Mouse (Mus musculus): ENCODE results near the gene Acaa1a.
"Not testable (repeated sequence)": the region's sequence is repeated elsewhere in the genome, so short reads cannot be mapped to it uniquely, and the experiment has no call there.

Acaa1a gene

GRCm38 (mm10) chr9:119339106-119339505, 370 bp upstream of the Acaa1a start:
- DNase-seq (ENCODE audit: low spot score): no peak

DNA sequence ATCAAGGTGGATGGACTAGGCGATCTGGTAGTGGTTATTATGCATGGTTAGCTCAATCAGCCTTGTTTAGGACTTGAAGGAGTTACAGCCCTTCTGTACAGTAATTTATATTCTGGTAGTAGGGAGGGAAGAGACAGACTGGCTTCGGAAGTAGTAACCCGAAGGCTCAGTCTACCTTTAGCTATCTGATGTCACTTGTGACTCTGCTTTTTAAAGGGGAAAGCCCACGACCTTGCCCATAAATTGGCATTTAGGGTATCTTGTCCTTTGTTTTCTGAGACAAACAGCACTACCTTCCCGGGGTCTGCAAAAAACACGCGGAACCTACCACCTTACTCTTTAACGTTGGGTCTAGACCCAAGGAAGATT, 720 bp downstream of the Acaa1a start:
- DNase-seq (ENCODE audit: low spot score): no peak

GRCm38 (mm10) chr9:119340909-119341816, 1.7 kb downstream of the Acaa1a start, which contains the start of gene Myd88:
Gene Myd88 (minus strand): TSS chr9:119341411.
- DNase-seq (ENCODE audit: low spot score): peak; percentile 95

DNA sequence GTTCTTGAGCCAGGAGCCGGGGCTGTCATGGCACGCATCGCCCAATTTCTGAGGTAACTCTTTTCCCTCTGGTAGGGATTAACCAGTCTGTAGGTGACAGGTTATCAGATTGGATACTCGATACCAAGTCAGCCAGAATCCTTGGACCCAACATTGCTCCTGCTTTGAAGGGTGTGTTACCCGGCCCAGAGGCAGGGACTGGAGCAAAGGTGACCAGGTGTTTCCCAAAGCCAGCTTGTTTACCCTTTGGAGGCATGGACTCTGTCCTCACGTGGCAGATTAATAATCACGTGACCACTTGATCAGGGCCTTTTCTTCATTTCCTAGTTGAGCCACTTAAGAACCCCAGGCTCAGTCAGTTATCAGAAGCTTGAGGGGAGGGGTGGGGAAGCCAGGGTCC, 3.3 kb downstream of the Acaa1a start:
- no peak for DNase-seq (ENCODE audit: low spot score)

- DNase-seq (ENCODE audit: low spot score): no peak
Measured at GRCm38 (mm10) chr9:119346376-119346775, 6.9 kb downstream of the Acaa1a start.

DNA sequence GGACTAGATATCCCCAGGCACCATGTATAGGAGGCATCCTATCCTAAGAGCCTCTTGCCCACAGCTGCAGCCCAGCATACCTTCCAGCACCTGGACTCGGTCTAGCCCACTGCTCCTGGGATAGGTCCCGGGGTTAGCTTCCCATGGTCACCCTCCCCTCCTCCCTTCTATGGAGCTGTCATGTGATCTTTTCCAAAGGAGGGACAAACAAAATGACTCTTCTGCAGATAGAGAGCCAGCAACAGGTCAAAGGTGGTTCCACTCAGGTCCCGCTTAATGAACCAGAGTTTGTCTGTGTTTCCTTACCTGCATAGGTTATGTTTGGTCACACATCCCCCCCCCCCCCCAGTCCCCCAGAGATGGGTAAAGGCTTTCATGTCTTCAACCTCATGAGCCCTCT, 11.1 kb downstream of the Acaa1a start:
- DNase-seq (ENCODE audit: low spot score): no peak

DNA sequence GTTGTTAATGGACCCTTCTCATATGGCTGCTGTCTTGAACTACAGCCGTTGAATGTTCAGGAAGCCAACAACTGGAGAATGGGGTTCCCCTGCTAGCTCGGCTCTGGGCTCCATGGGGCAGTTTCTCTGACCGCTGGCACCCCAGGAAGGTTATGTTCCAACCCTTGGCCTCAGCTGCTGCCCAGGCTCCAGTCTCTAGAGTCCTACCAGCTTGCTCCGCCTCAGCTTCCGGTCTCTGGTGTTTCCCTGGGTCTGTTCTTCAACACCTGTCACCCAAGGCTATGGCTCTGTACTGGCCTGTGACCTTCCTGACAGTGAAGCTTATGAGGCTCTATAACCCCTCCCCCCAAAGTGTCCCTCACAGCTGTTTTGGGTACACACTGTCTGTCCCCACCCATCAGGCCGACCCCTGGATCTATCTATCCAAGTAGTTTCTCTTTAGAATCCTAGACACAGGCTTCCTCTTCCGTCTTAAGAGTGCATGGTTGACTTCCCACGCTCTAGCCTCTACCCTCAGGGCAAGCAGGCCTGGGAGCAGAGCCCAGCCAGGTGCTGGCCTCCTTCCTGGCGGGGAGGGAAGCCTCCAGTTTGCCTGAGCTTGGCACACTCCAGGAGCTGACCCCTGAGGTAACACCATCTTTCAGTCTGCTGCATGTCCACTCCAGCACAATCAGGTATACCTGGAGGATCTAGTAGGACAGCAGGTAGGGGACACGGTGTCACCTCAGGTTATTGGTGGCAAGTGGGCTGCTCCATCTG, 11.7 kb downstream of the Acaa1a start:
- DNase-seq (ENCODE audit: low spot score): no peak

DNA sequence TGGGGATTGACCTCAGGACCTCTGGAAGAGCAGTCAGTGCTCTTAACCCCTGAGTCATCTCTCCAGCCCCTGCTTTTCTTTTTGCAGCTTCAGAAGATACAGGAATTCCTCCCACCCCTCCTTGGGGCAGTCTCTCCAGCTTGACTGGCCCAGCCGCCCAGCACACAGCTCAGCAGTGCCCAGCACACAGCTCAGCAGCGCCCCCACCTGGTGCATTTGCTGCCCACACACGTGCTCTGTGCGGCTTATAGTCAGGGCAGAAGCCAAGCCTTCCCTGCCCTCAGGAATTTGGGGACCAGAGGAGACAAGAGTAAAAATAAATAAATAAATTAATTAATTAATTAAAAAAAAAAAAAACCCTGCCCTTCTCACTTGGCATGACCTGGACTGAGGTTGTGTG, 12.6 kb downstream of the Acaa1a start:
- peak; percentile 68 for DNase-seq (ENCODE audit: low spot score)

DNA sequence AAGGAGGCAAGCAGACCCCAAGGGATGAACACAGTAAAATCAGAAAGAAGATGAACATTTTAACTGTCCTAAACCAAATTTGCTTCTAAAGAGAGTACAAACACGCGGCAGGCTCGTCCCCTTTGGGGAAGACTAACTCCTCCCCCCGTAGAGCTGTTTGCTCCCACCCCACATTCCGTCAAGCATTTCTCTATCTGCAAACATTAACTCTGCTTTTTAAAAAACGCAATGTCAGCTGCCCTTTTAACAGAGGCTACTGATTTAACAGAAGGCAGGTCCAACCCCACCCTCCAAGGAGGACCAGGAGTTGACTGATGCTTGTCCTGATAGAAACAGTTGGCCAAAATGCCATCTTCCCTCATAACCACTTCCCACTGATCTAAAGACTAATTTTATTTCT, 14.4 kb downstream of the Acaa1a start:
- no peak for DNase-seq (ENCODE audit: low spot score)

GRCm38 (mm10) chr9:119355943-119356342, 16.5 kb downstream of the Acaa1a start:
- DNase-seq (ENCODE audit: low spot score): no peak

DNA sequence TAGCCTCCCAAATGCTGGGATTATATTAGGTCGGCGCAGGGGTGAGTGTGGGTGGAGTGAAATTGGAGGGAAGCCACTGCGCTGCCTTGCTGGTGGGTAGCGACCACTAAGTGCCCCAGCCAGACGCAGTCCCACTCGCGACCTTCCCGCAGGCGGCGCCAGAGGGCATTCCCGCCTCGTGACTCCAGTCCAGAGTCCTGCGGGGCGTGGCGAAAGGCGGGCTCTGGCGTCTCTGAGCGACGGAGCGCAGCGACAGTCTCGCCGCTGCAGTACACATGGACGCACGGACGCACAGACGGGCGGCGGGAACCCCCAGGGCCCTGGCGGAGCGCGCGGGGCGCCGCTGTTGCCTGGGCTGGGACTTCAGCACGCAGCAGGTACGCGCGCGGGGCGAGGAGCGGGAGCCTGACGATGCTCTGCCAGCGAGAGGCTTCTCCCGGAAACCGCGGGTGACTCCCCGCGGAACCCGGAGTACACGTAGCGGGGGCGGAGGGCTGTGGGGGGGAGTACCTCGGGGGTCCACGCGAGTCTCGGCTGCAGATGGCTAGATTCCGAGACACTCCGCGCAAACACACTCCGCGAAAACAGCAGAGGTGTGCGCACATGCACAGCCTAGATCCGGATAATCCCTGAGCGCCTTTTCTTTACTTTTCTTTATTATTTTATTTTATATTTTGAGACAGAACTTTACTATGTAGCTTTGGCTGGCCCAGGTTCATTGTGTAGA, 18.0 kb downstream of the Acaa1a start, which contains the start of gene Xylb:
Gene Xylb (plus strand): TSS at position 51 of the 727 bp plus-strand sequence.
- DNase-seq (ENCODE audit: low spot score): peak; percentile 92

GRCm38 (mm10) chr9:119358058-119358429, 18.6 kb downstream of the Acaa1a start:
- peak; percentile 18 for DNase-seq (ENCODE audit: low spot score)

DNA sequence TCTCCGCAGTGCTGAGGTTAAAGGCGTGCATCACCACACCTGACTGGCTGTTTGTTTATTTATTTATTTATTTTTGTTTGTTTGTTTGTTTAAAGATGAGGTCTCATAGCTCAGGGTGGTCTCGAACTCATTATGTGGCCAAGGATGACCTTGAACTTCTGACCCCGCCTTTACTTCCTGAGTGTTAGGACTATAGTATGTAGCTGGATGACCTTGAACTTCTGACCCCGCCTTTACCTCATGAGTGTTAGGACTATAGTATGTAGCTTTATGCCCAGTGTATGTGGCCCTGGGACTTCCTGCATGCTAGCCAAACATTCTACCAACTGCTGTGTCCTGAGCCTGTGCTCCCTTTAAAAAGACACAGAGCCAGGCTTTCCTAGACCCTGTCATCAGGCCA, 21.9 kb downstream of the Acaa1a start:
- no peak for DNase-seq (ENCODE audit: low spot score)

GRCm38 (mm10) chr9:119363229-119363628, 23.8 kb downstream of the Acaa1a start:
- DNase-seq (ENCODE audit: low spot score): no peak

GRCm38 (mm10) chr9:119365284-119365683, 25.8 kb downstream of the Acaa1a start, which contains the start of gene Slc22a14:
Gene Slc22a14 (minus strand): TSS chr9:119365553.
- no peak for DNase-seq (ENCODE audit: low spot score)

GRCm38 (mm10) chr9:119368367-119368766, 28.9 kb downstream of the Acaa1a start:
- DNase-seq (ENCODE audit: low spot score): no peak

GRCm38 (mm10) chr9:119370770-119371169, 31.3 kb downstream of the Acaa1a start:
- not testable (repeated sequence) for DNase-seq (ENCODE audit: low spot score)

- DNase-seq (ENCODE audit: low spot score): no peak
Measured at GRCm38 (mm10) chr9:119371251-119371650, 31.8 kb downstream of the Acaa1a start.

GRCm38 (mm10) chr9:119375008-119375407, 35.5 kb downstream of the Acaa1a start:
- no peak for DNase-seq (ENCODE audit: low spot score)

- no peak for DNase-seq (ENCODE audit: low spot score)
Measured at GRCm38 (mm10) chr9:119375556-119375955, 36.1 kb downstream of the Acaa1a start.

DNA sequence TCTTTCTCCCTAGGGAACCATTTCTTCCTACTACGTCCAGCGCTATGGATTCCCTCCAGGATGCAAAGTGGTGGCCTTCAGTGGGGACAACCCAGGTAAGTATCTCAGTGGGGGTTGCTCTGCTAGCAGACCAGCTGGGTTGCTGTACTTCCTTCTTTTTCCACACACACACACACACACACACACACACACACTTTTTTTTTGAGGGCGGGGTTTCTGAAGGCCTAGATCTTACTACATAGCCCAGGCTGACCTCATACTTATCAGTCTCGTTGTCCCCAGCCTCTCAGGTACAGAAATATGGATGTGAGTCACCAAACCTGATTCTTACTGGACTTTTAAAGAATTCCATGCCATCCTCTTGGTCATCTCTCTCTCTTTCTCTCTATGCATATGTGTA, 38.8 kb downstream of the Acaa1a start:
- no peak for DNase-seq (ENCODE audit: low spot score)

GRCm38 (mm10) chr9:119382603-119383002, 43.1 kb downstream of the Acaa1a start:
- DNase-seq (ENCODE audit: low spot score): no peak

Measured in MN1 (cell line).